Mouse (Mus musculus) G1E (cell line): ENCODE data around the gene Efemp1.

Source experiments
- CTCF ChIP-seq: IDR thresholded peaks from 2 replicates; pipeline ENCODE4 v1.5.1; 2012; ENCODE audit warnings: low read depth, low read length, inconsistent platforms, mixed read lengths
- GATA1 ChIP-seq: IDR thresholded peaks from 2 replicates; pipeline ENCODE4 v1.6.1; 2012; ENCODE audit warnings: borderline replicate concordance, low read length, inconsistent platforms, mixed read lengths
- GATA2 ChIP-seq: IDR thresholded peaks from 2 replicates; pipeline ENCODE4 v1.6.1; 2012; ENCODE audit warnings: low read depth, low read length, inconsistent platforms, borderline replicate concordance
- TAL1 ChIP-seq: conservative IDR thresholded peaks from 2 replicates; pipeline ENCODE4 v1.6.1; 2012; ENCODE audit warnings: low read depth, low read length, inconsistent platforms, mixed read lengths

DNA sequence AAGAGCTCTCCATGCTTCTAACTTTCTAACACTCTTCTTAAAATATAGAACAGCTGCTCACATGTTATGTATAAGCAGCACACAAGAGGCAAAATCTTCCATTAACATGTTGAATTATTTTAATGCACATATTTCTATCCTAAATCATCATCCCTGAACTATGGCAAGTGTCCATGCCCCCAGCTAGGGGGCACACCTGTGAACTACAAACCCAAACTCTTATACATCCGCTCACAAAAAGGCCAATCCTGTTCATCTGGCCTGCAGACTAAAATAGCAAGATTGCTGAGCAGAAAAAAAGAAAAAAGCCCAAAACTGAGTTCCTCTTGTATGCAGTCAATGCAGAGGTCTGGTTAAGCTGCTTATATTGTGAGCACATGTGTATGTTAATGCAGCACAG is 86.6 kb downstream of the Efemp1 start:
- TF ChIP-seq CTCF, result no peak
- TF ChIP-seq TAL1, result no peak
- no peak for TF ChIP-seq GATA1
- no peak for TF ChIP-seq GATA2
